In the genomic region with DNA sequence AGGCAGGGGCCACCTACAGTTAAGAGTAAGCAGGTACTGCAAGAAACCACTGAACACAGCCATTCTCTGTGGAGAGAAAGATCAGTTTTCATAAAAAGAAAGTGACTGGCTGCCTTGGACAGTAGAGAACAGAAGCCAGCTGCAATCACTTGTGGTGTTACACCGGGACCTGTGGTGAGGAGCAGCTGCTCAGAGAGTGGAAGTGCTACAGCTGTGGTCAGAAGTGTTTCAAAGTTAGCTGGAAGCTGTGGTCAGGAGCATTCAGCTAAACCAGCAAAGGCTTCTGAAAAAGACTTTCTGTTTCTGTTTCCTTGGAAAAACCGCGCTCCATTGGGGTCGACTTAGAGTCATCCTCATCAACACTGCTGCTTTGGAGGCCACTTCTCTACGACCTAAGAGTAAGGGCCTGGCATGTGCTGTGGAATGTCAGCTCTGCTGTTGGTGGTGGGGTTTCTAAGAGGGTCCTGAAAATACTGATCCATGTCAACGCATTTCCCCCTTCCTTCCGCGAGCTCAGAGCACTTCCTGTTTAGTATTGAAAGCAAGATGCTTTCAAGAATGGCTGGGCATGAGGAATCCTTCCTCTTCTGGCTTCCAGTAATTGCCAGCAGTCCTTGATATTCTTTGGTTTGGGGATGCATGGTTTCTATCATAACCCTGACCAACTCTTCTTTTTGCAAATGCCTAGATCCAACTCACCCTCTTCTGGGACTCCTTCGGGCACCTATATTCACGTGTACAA, we compare ENCODE assay signal across 9 mouse cellular contexts.
DNase-seq lines count a peak whose midpoint lies in the region; ATAC-seq and TF ChIP-seq lines count a peak whose summit lies in the region.
"Had no signal": no experiment of that assay in that cellular context is flagged by ENCODE, and none has a peak within 500 bp of the region (broad histone marks: within the 10 kb centered on the region; RNA-seq: fewer than 3 reads in every experiment).

No protein-coding gene starts in this region.

- H3K4me1 ChIP-seq in heart, adult 2 months (ENCODE audit: control insufficient read depth, insufficient read depth, low read length), result no peaks in the 10 kb centered on the region; the same call in 1 of the 2 replicates
- H3K4me1 ChIP-seq in heart, embryonic 11.5 days (ENCODE audit: control insufficient read depth, insufficient read depth, low read length), result no peaks in the 10 kb centered on the region
- peaks cover 0 to 11% of the 10 kb centered on the region in 2 experiments; a peak in 2 of 4 replicates for H3K4me1 ChIP-seq in CH12.LX (ENCODE audit: control insufficient read depth in 1 of 2, insufficient read depth in 2 of 2)
- no peaks in the 10 kb centered on the region for H3K4me1 ChIP-seq in intestine, embryonic 16.5 days (ENCODE audit: control insufficient read depth, insufficient read depth, low read length)
- H3K4me1 ChIP-seq in forebrain, postnatal 0 days (ENCODE audit: insufficient read depth), result no peaks in the 10 kb centered on the region

- TF ChIP-seq CTCF in heart, adult 2 months (IDR thresholded peaks at IDR 0.05), result no peak
- peak in 1 of 2 experiments; percentile 29; a peak in 2 of 4 replicates for TF ChIP-seq CTCF in CH12.LX (conservative IDR thresholded peaks at IDR 0.05 in 1 of 2, IDR thresholded peaks at IDR 0.05 in 1 of 2; ENCODE audit: low read depth in 2 of 2, low read length in 2 of 2)
- no peak for TF ChIP-seq CTCF in forebrain, postnatal 0 days (IDR thresholded peaks at IDR 0.05; ENCODE audit: low read depth)

- 0 out of 2 replicates have a peak, but pooled peaks have one; percentile 36 for TF ChIP-seq EP300 in heart, adult 2 months (IDR thresholded peaks at IDR 0.05; ENCODE audit: insufficient read depth, low read depth, low read length)
- peak; percentile 93 for TF ChIP-seq EP300 in CH12.LX (IDR thresholded peaks at IDR 0.05; ENCODE audit: low read length)

- no peaks in the 10 kb centered on the region for H3K9me3 ChIP-seq in heart, embryonic 11.5 days (replicated peaks; ENCODE audit: control insufficient read depth, low read length)
- H3K9me3 ChIP-seq in CH12.LX (replicated peaks; ENCODE audit: low read length), result peaks cover 2% of the 10 kb centered on the region
- H3K9me3 ChIP-seq in intestine, embryonic 16.5 days (ENCODE audit: control insufficient read depth, low read length), result no peaks in the 10 kb centered on the region
- H3K9me3 ChIP-seq in forebrain, postnatal 0 days (ENCODE audit: low read length), result no peaks in the 10 kb centered on the region

- no peaks in the 10 kb centered on the region for H3K27me3 ChIP-seq in heart, adult 2 months (ENCODE audit: control insufficient read depth, insufficient read depth, low read length)
- no peaks in the 10 kb centered on the region for H3K27me3 ChIP-seq in heart, embryonic 11.5 days (ENCODE audit: control insufficient read depth, insufficient read depth, low read length)
- no peaks in the 10 kb centered on the region for H3K27me3 ChIP-seq in CH12.LX (replicated peaks)
- H3K27me3 ChIP-seq in intestine, embryonic 16.5 days (replicated peaks; ENCODE audit: control insufficient read depth, insufficient read depth, low read length), result no peaks in the 10 kb centered on the region
- H3K27me3 ChIP-seq in forebrain, postnatal 0 days (ENCODE audit: insufficient read depth, low read length), result no peaks in the 10 kb centered on the region

- WGBS in heart, adult 2 months, result 68% methylated on average over 10 of the region's 10 CpGs
- WGBS in heart, embryonic 11.5 days (ENCODE audit: insufficient replicate concordance), result 75% methylated on average over 10 of the region's 10 CpGs
- WGBS in intestine, embryonic 16.5 days, result 71% methylated on average over 10 of the region's 10 CpGs
- 91% methylated on average over 10 of the region's 10 CpGs for WGBS in forebrain, postnatal 0 days

- in situ Hi-C loops in CH12.LX (cut with MboI; ENCODE audit: low pct_ligation_motif_present, low pct_unique_long_range_greater_than_20kb, low sequenced_read_pairs), result no loop called here

- ATAC-seq in heart, embryonic 11.5 days (replicated peaks; ENCODE audit: insufficient number of reproducible peaks, low FRiP score, low TSS enrichment), result no peak
- peak; percentile 76 for ATAC-seq in intestine, embryonic 16.5 days
- no peak for ATAC-seq in forebrain, postnatal 0 days

- dilution Hi-C loops in CH12.LX (cut with MboI; ENCODE audit: extremely low pct_ligation_motif_present, extremely low pct_unique_long_range_greater_than_20kb, low sequenced_read_pairs), result no loop called here

- no peaks in the 10 kb centered on the region for H3K79me2 ChIP-seq in heart, adult 2 months (replicated peaks; ENCODE audit: control insufficient read depth, insufficient read depth, low read length)
- H3K79me2 ChIP-seq in CH12.LX (replicated peaks; ENCODE audit: control insufficient read depth, extremely low read depth, insufficient read depth, poor library complexity, severe bottlenecking), result no peaks in the 10 kb centered on the region

- H3K36me3 ChIP-seq in heart, adult 2 months (ENCODE audit: control insufficient read depth, insufficient read depth, low read length), result no peaks in the 10 kb centered on the region
- no peaks in the 10 kb centered on the region for H3K36me3 ChIP-seq in heart, embryonic 11.5 days (ENCODE audit: control insufficient read depth, insufficient read depth, low read length)
- H3K36me3 ChIP-seq in CH12.LX (replicated peaks in 1 of 2; ENCODE audit: control insufficient read depth in 1 of 2, insufficient read depth in 1 of 2, low read length in 1 of 2), result no peaks in the 10 kb centered on the region
- no peaks in the 10 kb centered on the region for H3K36me3 ChIP-seq in intestine, embryonic 16.5 days (ENCODE audit: control insufficient read depth, insufficient read depth, low read length)
- H3K36me3 ChIP-seq in forebrain, postnatal 0 days (ENCODE audit: insufficient read depth), result no peaks in the 10 kb centered on the region

- intact Hi-C loops in heart, adult 2 months (cut with DNase I), result no loop called here
- intact Hi-C loops in left cerebral cortex, postnatal 10 days (cut with DNase I), result no loop called here

- TF ChIP-seq POLR2A in heart, adult 2 months (IDR thresholded peaks at IDR 0.05; ENCODE audit: insufficient read depth, low read depth, low read length), result no peak
- TF ChIP-seq POLR2A in CH12.LX (IDR thresholded peaks at IDR 0.05; ENCODE audit: low read depth, low read length), result no peak

- DNase-seq in heart, adult 2 months, result peak; percentile 26 to 54
- peak; percentile 84 for DNase-seq in CH12.LX (ENCODE audit: extremely low read depth)
- peak; percentile 26 to 36 for DNase-seq in natural killer cell, adult 2 months (ENCODE audit: low spot score in 2 of 2)
- no peak for DNase-seq in forebrain, postnatal 0 days
- no peak for DNase-seq in adrenal gland, adult 2 months
- no peak for DNase-seq in left cerebral cortex, postnatal 10 days (ENCODE audit: extremely low spot score in 1 of 2, low spot score in 2 of 2)
- DNase-seq: right cerebral cortex, postnatal 25 days had no signal

- H3K4me2 ChIP-seq in heart, embryonic 11.5 days, result no peak overlapping the region
- peak overlapping the region; percentile 65 for H3K4me2 ChIP-seq in CH12.LX (ENCODE audit: insufficient read depth, low read depth, poor library complexity, severe bottlenecking)
- H3K4me2 ChIP-seq in intestine, embryonic 16.5 days (ENCODE audit: low read depth, low read length), result no peak overlapping the region
- no peak overlapping the region for H3K4me2 ChIP-seq in forebrain, postnatal 0 days (ENCODE audit: low read depth)

- no peak overlapping the region for H3K4me3 ChIP-seq in heart, adult 2 months
- H3K4me3 ChIP-seq in heart, embryonic 11.5 days (ENCODE audit: low read depth, low read length), result no peak overlapping the region
- H3K4me3 ChIP-seq in CH12.LX (replicated peaks in 1 of 3; ENCODE audit: low read depth in 2 of 3, low read length in 2 of 3, poor library complexity in 1 of 3), result peak overlapping the region in 1 of 3 experiments; percentile 10
- no peak overlapping the region for H3K4me3 ChIP-seq in intestine, embryonic 16.5 days (ENCODE audit: low read length)
- no peak overlapping the region for H3K4me3 ChIP-seq in forebrain, postnatal 0 days (ENCODE audit: low read depth, low read length)

- H3K9ac ChIP-seq in heart, adult 2 months (ENCODE audit: low read depth, low read length), result no peak overlapping the region
- no peak overlapping the region for H3K9ac ChIP-seq in heart, embryonic 11.5 days (ENCODE audit: low read depth, low read length)
- no peak overlapping the region for H3K9ac ChIP-seq in CH12.LX (ENCODE audit: insufficient read depth, low read depth)
- no peak overlapping the region for H3K9ac ChIP-seq in intestine, embryonic 16.5 days (ENCODE audit: low read depth, low read length)
- H3K9ac ChIP-seq in forebrain, postnatal 0 days, result no peak overlapping the region

- H3K27ac ChIP-seq in heart, adult 2 months, result peak overlapping the region; percentile 48
- H3K27ac ChIP-seq in heart, embryonic 11.5 days (ENCODE audit: low read depth, low read length), result no peak overlapping the region
- no peak overlapping the region for H3K27ac ChIP-seq in CH12.LX (ENCODE audit: insufficient read depth, low read depth)
- H3K27ac ChIP-seq in intestine, embryonic 16.5 days (ENCODE audit: low read length), result peak overlapping the region; percentile 34
- H3K27ac ChIP-seq in forebrain, postnatal 0 days (ENCODE audit: low read depth, low read length), result no peak overlapping the region

- TF ChIP-seq RAD21 in CH12.LX (IDR thresholded peaks at IDR 0.05; ENCODE audit: low read depth, low read length), result no peak; the same call in none of the 2 replicates

TF ChIP-seq in CH12.LX, 34 proteins besides CTCF, POLR2A, EP300 and RAD21 (continues in another document):
- TF ChIP-seq KAT2A (IDR thresholded peaks at IDR 0.05; ENCODE audit: insufficient replicate concordance, low read length), result 0 out of 2 replicates have a peak, but pooled peaks have one; percentile 25
- peak; percentile 43; the same call in 1 of the 2 replicates for TF ChIP-seq CHD2 (IDR thresholded peaks at IDR 0.05; ENCODE audit: low read length)
- TF ChIP-seq ZC3H11A (IDR thresholded peaks at IDR 0.05; ENCODE audit: low read depth, low read length), result no peak
- TF ChIP-seq TCF12 (IDR thresholded peaks at IDR 0.05; ENCODE audit: low read depth, low read length), result peak; percentile 85
- TF ChIP-seq SMC3 (IDR thresholded peaks at IDR 0.05; ENCODE audit: low read depth, low read length), result 0 out of 2 replicates have a peak, but pooled peaks have one; percentile 7
- TF ChIP-seq GABPA (IDR thresholded peaks at IDR 0.05; ENCODE audit: insufficient replicate concordance, low read depth, low read length), result no peak
- TF ChIP-seq MAFK (IDR thresholded peaks at IDR 0.05; ENCODE audit: insufficient replicate concordance, low read length), result peak; percentile 80
- TF ChIP-seq SIN3A (IDR thresholded peaks at IDR 0.05; ENCODE audit: low read length), result peak; percentile 41; the same call in 1 of the 2 replicates
- no peak for TF ChIP-seq USF2 (conservative IDR thresholded peaks at IDR 0.05; ENCODE audit: low read depth, low read length)
- TF ChIP-seq ETS1 (conservative IDR thresholded peaks at IDR 0.05; ENCODE audit: low read depth, low read length), result peak; percentile 76
- TF ChIP-seq MEF2A (IDR thresholded peaks at IDR 0.05; ENCODE audit: borderline replicate concordance, low read depth, low read length), result 0 out of 2 replicates have a peak, but pooled peaks have one; percentile 35
- 0 out of 2 replicates have a peak, but pooled peaks have one; percentile 43 for TF ChIP-seq MYC (IDR thresholded peaks at IDR 0.05; ENCODE audit: low read depth, low read length)

Comparison
In these comparisons a context has a peak if more than half of its experiments do, and no peak if none do; other contexts are left out.
1. H3K27ac ChIP-seq: peak in heart, adult 2 months (single experiment) and intestine, embryonic 16.5 days (single experiment); none in heart, embryonic 11.5 days (single experiment), CH12.LX (single experiment) and forebrain, postnatal 0 days (single experiment).
2. DNase-seq: peak in heart, adult 2 months (2 of 2), CH12.LX (single experiment) and natural killer cell, adult 2 months (2 of 2); none in forebrain, postnatal 0 days (single experiment), adrenal gland, adult 2 months (single experiment) and left cerebral cortex, postnatal 10 days (0 of 2).